Mouse (Mus musculus): ENCODE measurements around the gene Syna.

DNA sequence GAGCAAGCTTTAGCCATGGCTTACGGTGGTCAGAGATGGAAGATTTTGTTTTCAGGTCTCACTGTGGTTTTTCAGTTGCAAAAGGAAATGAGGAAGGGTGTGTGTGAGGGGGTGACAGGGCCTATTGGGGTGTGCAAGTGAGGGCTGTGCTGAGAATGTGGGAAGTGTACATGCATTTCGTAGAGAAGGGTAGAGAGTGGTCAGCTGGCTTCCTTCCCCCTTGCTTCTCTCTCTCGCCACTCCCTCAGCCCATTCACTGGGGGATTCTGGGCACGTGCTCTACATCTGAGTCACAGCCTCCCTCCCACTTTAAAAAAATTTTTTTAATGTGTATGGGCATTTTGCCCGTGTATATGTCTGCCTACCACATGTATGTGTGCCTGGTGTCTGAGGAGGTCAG lies 47.1 kb upstream of the Syna start:
- TF ChIP-seq CTCF (IDR thresholded peaks at IDR 0.05; ENCODE audit: borderline replicate concordance, extremely low read depth, insufficient read depth, insufficient read length) (no peak), POLR2A (IDR thresholded peaks at IDR 0.05; ENCODE audit: borderline replicate concordance, extremely low read depth, insufficient read depth, insufficient read length, poor library complexity, severe bottlenecking) (no peak)

Data from brain, embryonic 14.5 days (tissue).